Mouse (Mus musculus): ENCODE measurements around the gene Nsun4. TPM values are rescaled to one million over a fixed set of nuclear protein-coding genes. Genes with fewer than 3 reads are reported as not detected.

The Nsun4 gene
- polyA plus RNA-seq, 1 experiment, result 10.5 TPM

DNA sequence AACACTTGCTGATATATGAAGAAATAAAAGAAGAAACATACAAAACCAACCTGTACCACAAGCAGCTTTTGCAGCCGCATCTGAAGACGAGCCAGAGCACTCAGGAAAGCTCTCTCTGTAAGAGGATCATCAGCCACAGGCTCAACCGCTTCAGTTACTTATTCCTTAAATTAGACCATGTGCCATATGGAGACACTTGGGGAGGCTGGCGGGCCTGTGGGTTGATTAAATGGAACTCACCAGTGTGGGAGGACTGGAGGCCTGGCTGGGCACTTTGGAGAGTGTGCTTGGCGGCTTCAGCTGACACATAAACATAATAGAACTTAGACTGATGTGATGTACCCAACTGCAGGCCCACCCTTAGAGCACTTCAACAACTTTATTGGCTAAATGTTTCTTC, 20.3 kb downstream of the Nsun4 start:
- H3K27me3 ChIP-seq (ENCODE audit: control insufficient read depth, insufficient read depth, low read length), result no peaks in the 10 kb centered on the region
- H3K4me1 ChIP-seq (ENCODE audit: control insufficient read depth, insufficient read depth, low read length), result no peaks in the 10 kb centered on the region
- no peak overlapping the region for H3K4me3 ChIP-seq (replicated peaks; ENCODE audit: insufficient read depth, low read depth, low read length)
- H3K27ac ChIP-seq (ENCODE audit: insufficient read depth, low read length), result no peak overlapping the region
- DNase-seq, result no peak
- 41% methylated on average over 5 of the region's 5 CpGs for whole genome bisulfite sequencing
- TF ChIP-seq POLR2A (IDR thresholded peaks at IDR 0.05; ENCODE audit: borderline replicate concordance, insufficient read depth, low read length) (no peak), CTCF (IDR thresholded peaks at IDR 0.05; ENCODE audit: borderline replicate concordance, insufficient read depth, low read depth, low read length) (no peak)

- 91% methylated on average over 9 of the region's 9 CpGs for WGBS
Measured at GRCm38 (mm10) chr4:116032906-116033305, 20.8 kb downstream of the Nsun4 start.

GRCm38 (mm10) chr4:116017902-116018746, 35.6 kb downstream of the Nsun4 start, which contains the start of gene Faah:
TSS of gene Faah (minus strand) at chr4:116017926.
- WGBS, result 17% methylated on average over 18 of the region's 18 CpGs
- H3K27ac ChIP-seq (ENCODE audit: insufficient read depth, low read length), result peak within 1 kb of the TSS; percentile 47
- DNase-seq, result no peak
- H3K4me1 ChIP-seq (ENCODE audit: control insufficient read depth, insufficient read depth, low read length), result no peaks in the 10 kb centered on the region
- no peaks in the 10 kb centered on the region for H3K27me3 ChIP-seq (ENCODE audit: control insufficient read depth, insufficient read depth, low read length)
- TF ChIP-seq POLR2A (IDR thresholded peaks at IDR 0.05; ENCODE audit: borderline replicate concordance, insufficient read depth, low read length) (no peak), CTCF (IDR thresholded peaks at IDR 0.05; ENCODE audit: borderline replicate concordance, insufficient read depth, low read depth, low read length) (no peak)
- peak within 1 kb of the TSS; percentile 88 for H3K4me3 ChIP-seq (replicated peaks; ENCODE audit: insufficient read depth, low read depth, low read length)

More at GRCm38 (mm10) chr4:116032906-116033305, 20.8 kb downstream of the Nsun4 start:
- Histone ChIP-seq H3K4me3 (replicated peaks; ENCODE audit: insufficient read depth, low read depth, low read length) (no peak overlapping the region), H3K4me1 (ENCODE audit: control insufficient read depth, insufficient read depth, low read length) (no peaks in the 10 kb centered on the region), H3K27me3 (ENCODE audit: control insufficient read depth, insufficient read depth, low read length) (no peaks in the 10 kb centered on the region), H3K27ac (ENCODE audit: insufficient read depth, low read length) (no peak overlapping the region)
- no peak for DNase-seq
- TF ChIP-seq CTCF (IDR thresholded peaks at IDR 0.05; ENCODE audit: borderline replicate concordance, insufficient read depth, low read depth, low read length), result no peak
- no peak for TF ChIP-seq POLR2A (IDR thresholded peaks at IDR 0.05; ENCODE audit: borderline replicate concordance, insufficient read depth, low read length)

GRCm38 (mm10) chr4:116017300-116017901, 36.3 kb downstream of the Nsun4 start:
- WGBS, result under 1% methylated on average over 60 of the region's 60 CpGs
- no peak for TF ChIP-seq CTCF (IDR thresholded peaks at IDR 0.05; ENCODE audit: borderline replicate concordance, insufficient read depth, low read depth, low read length)
- peak; percentile 65; the same call in 1 of the 2 replicates for TF ChIP-seq POLR2A (IDR thresholded peaks at IDR 0.05; ENCODE audit: borderline replicate concordance, insufficient read depth, low read length)

DNA sequence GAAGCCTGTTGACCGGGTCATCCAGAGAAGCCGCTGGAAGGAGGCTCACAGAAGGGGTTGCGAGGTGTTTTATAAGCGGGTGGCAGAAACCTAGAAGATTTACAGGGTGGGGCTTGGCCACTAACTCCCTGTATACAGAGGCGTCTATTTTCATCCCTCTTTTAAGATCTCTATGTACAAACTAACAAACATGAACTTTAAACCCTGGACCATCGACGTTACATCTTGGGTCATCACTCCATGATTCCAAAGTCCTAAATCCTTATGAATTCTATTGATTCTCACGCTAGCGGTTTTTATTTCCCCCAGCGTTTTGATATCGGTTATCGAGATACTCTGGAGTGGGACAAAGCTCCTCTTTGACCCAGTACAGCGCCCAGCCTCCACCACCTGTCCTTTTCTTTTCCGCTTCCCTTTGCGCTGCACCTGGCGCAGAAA, 36.8 kb downstream of the Nsun4 start:
- no peaks in the 10 kb centered on the region for H3K4me1 ChIP-seq (ENCODE audit: control insufficient read depth, insufficient read depth, low read length)
- peak overlapping the region; percentile 88 for H3K4me3 ChIP-seq (replicated peaks; ENCODE audit: insufficient read depth, low read depth, low read length)
- DNase-seq, result peak in 1 of 2 experiments; percentile 25
- H3K27ac ChIP-seq (ENCODE audit: insufficient read depth, low read length), result peak overlapping the region; percentile 47
- TF ChIP-seq POLR2A (IDR thresholded peaks at IDR 0.05; ENCODE audit: borderline replicate concordance, insufficient read depth, low read length) (no peak), CTCF (IDR thresholded peaks at IDR 0.05; ENCODE audit: borderline replicate concordance, insufficient read depth, low read depth, low read length) (no peak)
- H3K27me3 ChIP-seq (ENCODE audit: control insufficient read depth, insufficient read depth, low read length), result no peaks in the 10 kb centered on the region
- WGBS, result 5% methylated on average over 16 of the region's 16 CpGs

More at GRCm38 (mm10) chr4:116017300-116017901, 36.3 kb downstream of the Nsun4 start:
- Histone ChIP-seq H3K27me3 (ENCODE audit: control insufficient read depth, insufficient read depth, low read length) (no peaks in the 10 kb centered on the region), H3K4me1 (ENCODE audit: control insufficient read depth, insufficient read depth, low read length) (no peaks in the 10 kb centered on the region), H3K4me3 (replicated peaks; ENCODE audit: insufficient read depth, low read depth, low read length) (peak overlapping the region; percentile 88), H3K27ac (ENCODE audit: insufficient read depth, low read length) (peak overlapping the region; percentile 47)
- peak; percentile 82 to 87 for DNase-seq

DNA sequence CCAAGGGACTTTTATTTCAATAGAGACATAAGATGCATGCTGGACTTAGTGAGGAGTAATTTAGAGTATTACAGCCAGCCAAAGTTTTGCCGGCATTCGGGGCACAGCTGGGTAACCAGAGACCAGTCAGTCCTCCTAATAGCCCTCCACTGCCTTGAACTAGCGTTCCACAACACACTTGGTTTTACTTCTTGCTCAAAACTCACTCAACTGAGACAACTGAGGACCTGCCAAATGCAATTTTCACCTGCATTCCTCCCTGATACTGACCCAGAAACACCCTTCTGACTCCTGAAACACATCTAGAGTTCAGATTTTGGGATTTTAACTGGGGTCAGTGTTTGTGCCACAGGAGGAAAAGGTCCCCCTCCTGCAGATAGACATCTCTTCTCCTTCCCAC, 37.3 kb downstream of the Nsun4 start:
- WGBS, result 42% methylated on average over 3 of the region's 3 CpGs
- no peaks in the 10 kb centered on the region for H3K27me3 ChIP-seq (ENCODE audit: control insufficient read depth, insufficient read depth, low read length)
- no peaks in the 10 kb centered on the region for H3K4me1 ChIP-seq (ENCODE audit: control insufficient read depth, insufficient read depth, low read length)
- no peak for DNase-seq
- no peak for TF ChIP-seq POLR2A (IDR thresholded peaks at IDR 0.05; ENCODE audit: borderline replicate concordance, insufficient read depth, low read length)
- no peak for TF ChIP-seq CTCF (IDR thresholded peaks at IDR 0.05; ENCODE audit: borderline replicate concordance, insufficient read depth, low read depth, low read length)
- H3K27ac ChIP-seq (ENCODE audit: insufficient read depth, low read length), result no peak overlapping the region
- H3K4me3 ChIP-seq (replicated peaks; ENCODE audit: insufficient read depth, low read depth, low read length), result peak overlapping the region; percentile 88

- Histone ChIP-seq H3K4me3 (replicated peaks; ENCODE audit: insufficient read depth, low read depth, low read length) (peak overlapping the region; percentile 88), H3K4me1 (ENCODE audit: control insufficient read depth, insufficient read depth, low read length) (no peaks in the 10 kb centered on the region), H3K27me3 (ENCODE audit: control insufficient read depth, insufficient read depth, low read length) (no peaks in the 10 kb centered on the region), H3K27ac (ENCODE audit: insufficient read depth, low read length) (no peak overlapping the region)
- DNase-seq, result peak; percentile 58 to 67
- TF ChIP-seq POLR2A (IDR thresholded peaks at IDR 0.05; ENCODE audit: borderline replicate concordance, insufficient read depth, low read length), result no peak
- TF ChIP-seq CTCF (IDR thresholded peaks at IDR 0.05; ENCODE audit: borderline replicate concordance, insufficient read depth, low read depth, low read length), result no peak
- whole genome bisulfite sequencing, result 16% methylated on average over 8 of the region's 8 CpGs
Measured at GRCm38 (mm10) chr4:116015996-116016395, 37.7 kb downstream of the Nsun4 start.

Data from cerebellum, adult 2 months (tissue).